Mouse (Mus musculus) forebrain, embryonic 13.5 days (tissue): ENCODE measurements at regions not wholly inside any gene's neighbourhood (a gene's known extent, or its start where the extent isn't known, plus 50 kb on each side); places are given as distances from the start of the nearest gene placed in this dataset.

Experiments used
- ATAC-seq: fragments of 200-750 bp; cut with Nextera tagmentation; 2 replicates; pipeline ENCODE4 v1.8.0; 2017
- H3K27ac ChIP-seq: fragments of 300-500 bp; sonication (generic); 2 replicates; pipeline ENCODE4 v1.5.1; 2015; ENCODE audit warnings: inconsistent platforms, mild to moderate bottlenecking, moderate library complexity
- H3K27me3 ChIP-seq: fragments of 300-500 bp; sonication (generic); 2 replicates; pipeline ENCODE4 v1.6.1; 2015; ENCODE audit warnings: mild to moderate bottlenecking, inconsistent platforms
- H3K36me3 ChIP-seq: fragments of 300-500 bp; sonication (generic); 2 replicates; pipeline ENCODE4 v1.6.1; 2015; ENCODE audit warnings: mild to moderate bottlenecking, inconsistent platforms; ENCODE audit not compliant: poor library complexity, severe bottlenecking
- H3K4me1 ChIP-seq: fragments of 300-500 bp; sonication (generic); 2 replicates; pipeline ENCODE4 v1.6.1; 2015; ENCODE audit warnings: inconsistent platforms
- H3K4me2 ChIP-seq: fragments of 300-500 bp; sonication (generic); 2 replicates; pipeline ENCODE4 v1.6.1; 2015; ENCODE audit warnings: inconsistent platforms, mild to moderate bottlenecking, moderate library complexity
- H3K4me3 ChIP-seq: fragments of 300-500 bp; sonication (generic); 2 replicates; pipeline ENCODE4 v1.5.1; 2015; ENCODE audit warnings: mild to moderate bottlenecking, inconsistent platforms
- H3K9ac ChIP-seq: fragments of 300-500 bp; sonication (generic); 2 replicates; pipeline ENCODE4 v1.6.1; 2015; ENCODE audit warnings: mild to moderate bottlenecking, inconsistent platforms
- H3K9me3 ChIP-seq: fragments of 300-500 bp; sonication (generic); replicated peaks from 2 replicates; pipeline ENCODE4 v1.6.1; 2016; ENCODE audit warnings: inconsistent platforms
- WGBS: fragments of 180-500 bp; shearing (Covaris S2); methylation state at CpG from one replicate; pipeline ENCODE4 v1.1.7; 2015; 5-methylcytosine and 5-hydroxymethylcytosine counted together

DNA sequence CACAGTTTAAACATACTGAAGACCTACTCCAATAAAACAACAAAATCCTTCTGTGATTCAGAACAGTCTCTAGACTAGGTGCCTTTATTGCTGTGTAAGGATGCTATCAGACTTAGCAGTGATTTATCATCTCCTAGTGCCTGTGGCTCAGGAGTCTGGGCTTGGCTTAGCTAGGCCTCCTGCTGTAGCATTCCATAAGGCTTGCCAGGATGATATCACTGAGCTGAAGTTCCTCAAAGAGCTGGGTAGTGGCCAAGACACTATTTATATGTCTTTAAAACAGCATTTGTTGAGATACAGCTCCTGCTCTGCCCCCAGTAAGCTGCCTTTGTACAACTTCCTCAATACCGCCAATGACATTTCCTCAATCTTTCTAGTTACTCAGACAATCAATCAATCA lies 193.4 kb upstream of the Pld5 start:
- 93% methylated on average over 1 of the region's 1 CpGs for WGBS
- H3K36me3 ChIP-seq = no peaks in the 10 kb centered on the region

DNA sequence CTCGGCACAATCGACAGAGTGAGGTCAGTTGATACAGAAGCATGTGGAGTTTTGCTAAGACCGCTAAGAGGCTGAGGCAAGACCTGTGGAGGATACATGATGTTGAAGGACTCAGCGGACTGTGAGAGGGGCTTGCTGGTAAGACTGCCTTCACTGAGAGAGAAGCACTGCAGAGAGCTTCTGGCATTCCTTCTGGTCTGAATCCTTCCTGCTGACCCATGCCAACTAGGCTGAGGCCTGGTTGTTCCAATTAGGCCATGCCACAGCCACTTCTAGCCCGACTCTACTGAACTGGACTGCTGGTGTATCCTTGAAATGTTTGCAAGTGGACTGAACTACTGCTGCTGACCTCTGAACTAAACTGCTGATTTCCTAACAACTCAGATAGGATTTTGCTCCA lies 187.0 kb upstream of the Pld5 start:
- 80% methylated on average over 5 of the region's 5 CpGs for WGBS
- Histone ChIP-seq H3K27me3 (no peaks in the 10 kb centered on the region), H3K27ac (no peak overlapping the region), H3K4me1 (no peaks in the 10 kb centered on the region), H3K4me3 (no peak overlapping the region), H3K9ac (no peak overlapping the region), H3K36me3 (no peaks in the 10 kb centered on the region), H3K4me2 (no peak overlapping the region), H3K9me3 (no peaks in the 10 kb centered on the region)
- no peak for ATAC-seq

More for the DNA sequence above, 193.4 kb upstream of the Pld5 start:
- Histone ChIP-seq H3K4me1 (no peaks in the 10 kb centered on the region), H3K27ac (no peak overlapping the region), H3K4me3 (no peak overlapping the region), H3K4me2 (no peak overlapping the region), H3K9ac (no peak overlapping the region), H3K9me3 (no peaks in the 10 kb centered on the region), H3K27me3 (no peaks in the 10 kb centered on the region)
- ATAC-seq = no peak

DNA sequence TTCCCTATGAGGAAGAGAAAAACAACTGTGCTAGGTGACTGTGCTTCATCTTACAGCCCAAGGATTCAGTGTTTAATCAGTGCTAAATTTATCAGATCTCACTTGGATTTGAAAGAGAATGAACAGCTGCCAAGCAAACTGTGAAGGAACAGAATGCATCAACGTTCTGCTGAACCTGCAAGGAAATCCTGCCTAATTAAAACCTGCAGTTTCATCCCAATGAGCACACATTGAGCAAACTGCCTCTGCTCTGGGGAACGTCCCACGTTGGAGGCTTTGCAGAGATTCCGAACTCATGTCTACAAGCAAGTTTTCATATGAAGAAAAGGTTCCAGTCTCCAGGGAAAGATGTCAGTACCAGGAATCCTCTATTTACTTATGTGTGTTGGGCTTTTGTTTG lies 171.6 kb upstream of the Pld5 start:
- Histone ChIP-seq H3K9me3 (no peaks in the 10 kb centered on the region), H3K9ac (no peak overlapping the region), H3K36me3 (no peaks in the 10 kb centered on the region), H3K4me2 (no peak overlapping the region), H3K27me3 (no peaks in the 10 kb centered on the region), H3K4me1 (no peaks in the 10 kb centered on the region), H3K27ac (no peak overlapping the region), H3K4me3 (no peak overlapping the region)
- WGBS = 71% methylated on average over 4 of the region's 4 CpGs
- ATAC-seq = no peak

DNA sequence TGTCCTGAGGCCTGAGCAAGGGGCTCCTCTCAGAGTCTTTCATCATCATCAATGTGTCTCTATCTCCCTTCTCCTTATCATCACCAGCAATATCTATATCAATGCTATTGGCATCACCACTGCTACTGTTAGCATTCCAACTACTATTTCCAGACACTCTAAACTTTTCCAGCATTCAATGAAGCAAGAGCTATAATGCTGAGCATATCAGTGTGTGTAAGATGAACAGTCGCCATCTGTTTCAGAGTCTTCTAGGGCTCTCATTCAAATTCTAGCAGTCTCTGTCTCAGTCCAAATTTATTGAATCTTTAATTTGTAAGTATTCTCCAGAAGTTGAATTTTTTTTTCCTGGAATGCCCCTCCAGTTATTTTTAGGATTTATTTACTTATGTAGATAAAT lies 168.6 kb upstream of the Pld5 start:
- no peaks in the 10 kb centered on the region for H3K9me3 ChIP-seq
- H3K4me2 ChIP-seq = no peak overlapping the region
- H3K27ac ChIP-seq = no peak overlapping the region
- no peaks in the 10 kb centered on the region for H3K27me3 ChIP-seq
- H3K4me1 ChIP-seq = no peaks in the 10 kb centered on the region
- no peak overlapping the region for H3K4me3 ChIP-seq
- no peak overlapping the region for H3K9ac ChIP-seq
- H3K36me3 ChIP-seq = no peaks in the 10 kb centered on the region
- WGBS = 92% methylated on average over 1 of the region's 1 CpGs
- ATAC-seq = peak; percentile 43; the same call in 1 of the 2 replicates

DNA sequence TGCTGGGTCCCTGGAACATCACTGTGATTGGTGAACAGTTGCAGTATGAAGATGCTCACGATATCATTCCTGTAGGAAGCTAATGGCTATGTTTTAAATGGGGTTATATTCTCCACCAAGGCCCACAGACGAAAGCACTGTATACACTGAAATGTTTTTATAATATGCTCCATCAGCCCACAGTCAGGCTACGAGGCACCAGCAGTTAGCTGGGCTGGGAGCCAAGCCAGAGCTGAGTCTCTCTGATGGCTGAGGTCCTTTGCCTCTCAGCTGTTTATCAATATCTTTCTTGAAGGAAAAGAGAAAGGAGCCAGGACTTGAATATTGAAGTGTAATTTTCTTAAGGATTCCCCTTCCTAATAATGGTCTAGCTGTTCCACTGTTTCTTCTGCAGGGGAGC lies 165.1 kb upstream of the Pld5 start:
- Histone ChIP-seq H3K27me3 (no peaks in the 10 kb centered on the region), H3K4me2 (no peak overlapping the region), H3K9ac (no peak overlapping the region), H3K36me3 (no peaks in the 10 kb centered on the region), H3K4me1 (no peaks in the 10 kb centered on the region), H3K27ac (no peak overlapping the region), H3K9me3 (no peaks in the 10 kb centered on the region), H3K4me3 (no peak overlapping the region)
- ATAC-seq = no peak
- WGBS = 73% methylated on average over 3 of the region's 3 CpGs

DNA sequence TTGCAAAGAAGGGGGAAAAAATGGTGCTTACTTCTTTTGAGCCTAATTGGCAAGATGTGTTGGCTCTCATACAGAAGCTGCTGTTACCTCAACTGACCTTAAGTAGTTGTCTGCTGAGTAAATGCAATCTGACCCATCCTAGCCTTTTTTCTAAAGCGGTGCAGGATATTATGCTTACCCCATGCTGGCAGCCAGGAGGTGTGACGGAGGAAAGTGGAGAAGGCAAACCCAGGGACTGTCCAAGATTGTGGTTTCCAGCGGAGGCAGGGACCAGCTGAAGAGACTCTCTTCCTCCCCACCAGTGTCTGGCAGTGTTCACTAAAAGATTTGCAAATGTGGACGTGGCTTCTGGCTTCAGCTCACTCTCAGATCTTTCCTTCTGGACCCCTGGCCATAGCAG lies 152.7 kb upstream of the Pld5 start:
- no peak for ATAC-seq
- H3K4me1 ChIP-seq = no peaks in the 10 kb centered on the region
- WGBS = 50% methylated on average over 4 of the region's 4 CpGs
- no peak overlapping the region for H3K4me3 ChIP-seq
- H3K36me3 ChIP-seq = no peaks in the 10 kb centered on the region
- H3K9ac ChIP-seq = no peak overlapping the region
- H3K4me2 ChIP-seq = no peak overlapping the region
- no peaks in the 10 kb centered on the region for H3K9me3 ChIP-seq
- H3K27me3 ChIP-seq = no peaks in the 10 kb centered on the region
- no peak overlapping the region for H3K27ac ChIP-seq

DNA sequence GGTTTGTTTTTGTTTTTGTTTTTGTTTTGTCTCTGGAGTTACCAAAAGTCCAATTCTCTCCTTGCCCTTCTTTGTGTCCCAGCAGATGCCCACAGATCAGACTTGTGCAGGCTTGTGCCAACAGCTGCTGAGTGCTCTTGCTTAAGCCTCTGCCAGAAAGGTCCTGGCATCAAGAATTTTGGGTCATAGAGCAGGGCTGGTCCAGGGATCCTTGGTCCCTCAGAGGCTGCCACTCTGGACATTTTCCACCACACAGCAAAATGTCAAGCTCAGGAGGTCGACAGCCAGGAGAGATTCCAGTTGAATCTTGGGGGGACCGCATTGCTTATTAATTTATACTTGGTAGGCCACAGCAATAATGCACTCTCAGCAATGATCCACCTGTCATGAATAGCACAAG lies 151.9 kb upstream of the Pld5 start:
- Histone ChIP-seq H3K4me1 (no peaks in the 10 kb centered on the region), H3K9me3 (no peaks in the 10 kb centered on the region), H3K9ac (no peak overlapping the region), H3K27me3 (no peaks in the 10 kb centered on the region), H3K4me2 (no peak overlapping the region), H3K27ac (no peak overlapping the region), H3K36me3 (no peaks in the 10 kb centered on the region), H3K4me3 (no peak overlapping the region)
- ATAC-seq = no peak
- 72% methylated on average over 2 of the region's 2 CpGs for WGBS

DNA sequence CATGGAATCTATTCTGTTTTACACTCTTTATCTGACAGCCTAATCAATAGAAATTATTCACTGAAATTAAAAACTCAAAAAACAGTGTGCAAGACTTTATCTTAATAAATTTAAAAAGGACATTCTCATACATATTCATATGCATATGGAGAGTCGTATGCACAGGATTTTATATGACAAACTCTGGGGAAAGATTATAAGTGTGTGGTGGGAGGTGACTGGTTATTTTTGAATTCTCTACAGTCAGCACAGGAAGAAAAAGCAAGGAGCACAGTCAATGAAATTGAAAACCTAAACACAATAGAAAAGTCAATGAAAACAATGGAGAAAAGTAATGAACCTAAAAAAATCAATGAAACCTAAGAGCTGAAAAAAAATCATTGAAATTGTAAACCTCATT lies 142.1 kb upstream of the Pld5 start:
- Histone ChIP-seq H3K4me3 (no peak overlapping the region), H3K9me3 (no peaks in the 10 kb centered on the region), H3K9ac (no peak overlapping the region), H3K4me2 (no peak overlapping the region), H3K27me3 (no peaks in the 10 kb centered on the region), H3K36me3 (no peaks in the 10 kb centered on the region), H3K4me1 (no peaks in the 10 kb centered on the region), H3K27ac (no peak overlapping the region)
- no peak for ATAC-seq
- WGBS = 84% methylated on average over 1 of the region's 1 CpGs

DNA sequence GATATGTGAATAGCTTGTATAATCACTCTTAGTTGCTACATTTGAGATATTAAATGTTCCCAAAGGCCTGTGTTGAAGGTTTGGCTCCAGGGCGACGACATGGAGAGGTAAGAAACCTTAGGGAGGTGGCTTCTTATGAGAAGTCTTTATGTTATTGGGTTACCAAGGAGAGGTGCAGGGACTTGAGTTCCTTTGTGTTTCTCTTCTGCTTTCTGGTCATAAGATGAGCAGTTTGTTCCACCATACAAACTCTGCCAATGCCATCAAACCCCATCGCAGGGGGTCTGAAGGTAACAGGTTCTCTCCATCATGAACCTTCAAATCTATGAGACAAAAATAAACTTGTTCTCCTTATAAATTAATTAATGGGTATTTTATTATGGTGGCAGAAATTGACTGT lies 129.0 kb upstream of the Pld5 start:
- Histone ChIP-seq H3K9me3 (no peaks in the 10 kb centered on the region), H3K27ac (no peak overlapping the region), H3K4me3 (no peak overlapping the region), H3K27me3 (no peaks in the 10 kb centered on the region), H3K36me3 (no peaks in the 10 kb centered on the region), H3K4me1 (no peaks in the 10 kb centered on the region), H3K9ac (no peak overlapping the region), H3K4me2 (no peak overlapping the region)
- no peak for ATAC-seq
- WGBS = 96% methylated on average over 3 of the region's 3 CpGs

DNA sequence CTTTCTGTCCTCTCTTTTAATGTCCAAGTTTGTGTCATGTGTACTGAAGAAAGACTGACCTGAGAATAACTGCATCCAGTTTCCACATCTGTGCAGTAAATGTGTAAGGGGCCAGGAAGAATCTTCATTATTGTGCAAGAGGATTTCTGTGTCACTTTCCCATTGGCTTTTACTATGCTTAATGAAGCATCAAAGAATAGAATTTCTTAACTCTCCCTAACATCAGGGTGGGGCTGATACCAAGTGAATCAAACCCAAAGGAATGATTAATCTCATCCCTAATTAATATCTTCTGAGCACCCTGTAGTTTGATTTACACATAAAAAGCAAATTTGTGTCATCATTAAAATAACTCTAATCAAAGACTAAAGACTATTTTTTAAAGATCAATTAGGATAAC lies 104.5 kb upstream of the Pld5 start:
- no peak overlapping the region for H3K9ac ChIP-seq
- H3K4me1 ChIP-seq = no peaks in the 10 kb centered on the region
- no peak overlapping the region for H3K4me3 ChIP-seq
- H3K9me3 ChIP-seq = no peaks in the 10 kb centered on the region
- H3K27ac ChIP-seq = no peak overlapping the region
- no peaks in the 10 kb centered on the region for H3K36me3 ChIP-seq
- no peak overlapping the region for H3K4me2 ChIP-seq
- no peak for ATAC-seq
- H3K27me3 ChIP-seq = no peaks in the 10 kb centered on the region

DNA sequence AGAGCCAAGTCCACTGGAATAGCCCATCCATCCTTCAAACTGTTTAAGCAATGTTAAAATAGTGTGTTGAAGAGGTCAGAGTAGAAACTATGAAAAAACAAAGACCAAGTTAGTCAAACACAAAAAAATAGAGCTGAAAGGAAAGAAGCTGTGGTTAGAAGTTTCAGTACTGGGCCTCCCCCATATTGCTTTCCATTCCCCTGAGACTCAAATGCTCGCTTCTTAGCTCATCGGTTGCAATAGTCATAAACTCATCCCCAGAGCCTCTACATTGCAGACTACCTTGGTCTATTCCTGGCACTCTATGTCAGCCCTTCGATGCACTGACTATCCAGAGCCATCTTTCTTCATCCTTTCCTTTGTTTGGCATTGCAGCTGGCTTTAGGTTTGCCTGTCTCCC lies 91.8 kb upstream of the Pld5 start:
- ATAC-seq = no peak
- no peaks in the 10 kb centered on the region for H3K36me3 ChIP-seq
- no peaks in the 10 kb centered on the region for H3K4me1 ChIP-seq
- 90% methylated on average over 3 of the region's 3 CpGs for WGBS
- H3K9me3 ChIP-seq = no peaks in the 10 kb centered on the region
- H3K9ac ChIP-seq = no peak overlapping the region
- H3K4me2 ChIP-seq = no peak overlapping the region
- H3K27ac ChIP-seq = no peak overlapping the region
- no peaks in the 10 kb centered on the region for H3K27me3 ChIP-seq
- no peak overlapping the region for H3K4me3 ChIP-seq

DNA sequence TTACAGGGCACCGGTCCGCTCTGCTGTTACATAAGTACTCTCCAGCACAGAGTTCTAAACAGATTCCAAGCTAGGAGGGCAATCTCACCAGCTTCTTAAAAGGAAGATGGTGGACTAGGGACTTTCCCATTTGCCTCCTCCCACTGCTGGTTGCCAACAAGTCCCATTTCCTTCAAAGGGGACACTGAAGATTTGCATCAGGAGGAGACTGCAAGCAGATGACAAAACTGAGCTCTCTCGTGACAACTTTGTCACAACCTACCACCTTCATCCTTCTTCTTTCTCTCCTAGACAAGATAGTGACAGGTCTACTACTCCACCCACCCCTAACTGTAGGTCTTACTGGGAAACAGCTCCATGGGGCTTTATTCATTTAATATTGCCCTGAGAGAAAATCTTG lies 85.8 kb upstream of the Pld5 start:
- Histone ChIP-seq H3K27me3 (no peaks in the 10 kb centered on the region), H3K27ac (no peak overlapping the region), H3K4me3 (no peak overlapping the region), H3K9ac (no peak overlapping the region), H3K36me3 (no peaks in the 10 kb centered on the region), H3K4me1 (no peaks in the 10 kb centered on the region), H3K9me3 (no peaks in the 10 kb centered on the region), H3K4me2 (no peak overlapping the region)
- 98% methylated on average over 3 of the region's 3 CpGs for WGBS
- no peak for ATAC-seq

DNA sequence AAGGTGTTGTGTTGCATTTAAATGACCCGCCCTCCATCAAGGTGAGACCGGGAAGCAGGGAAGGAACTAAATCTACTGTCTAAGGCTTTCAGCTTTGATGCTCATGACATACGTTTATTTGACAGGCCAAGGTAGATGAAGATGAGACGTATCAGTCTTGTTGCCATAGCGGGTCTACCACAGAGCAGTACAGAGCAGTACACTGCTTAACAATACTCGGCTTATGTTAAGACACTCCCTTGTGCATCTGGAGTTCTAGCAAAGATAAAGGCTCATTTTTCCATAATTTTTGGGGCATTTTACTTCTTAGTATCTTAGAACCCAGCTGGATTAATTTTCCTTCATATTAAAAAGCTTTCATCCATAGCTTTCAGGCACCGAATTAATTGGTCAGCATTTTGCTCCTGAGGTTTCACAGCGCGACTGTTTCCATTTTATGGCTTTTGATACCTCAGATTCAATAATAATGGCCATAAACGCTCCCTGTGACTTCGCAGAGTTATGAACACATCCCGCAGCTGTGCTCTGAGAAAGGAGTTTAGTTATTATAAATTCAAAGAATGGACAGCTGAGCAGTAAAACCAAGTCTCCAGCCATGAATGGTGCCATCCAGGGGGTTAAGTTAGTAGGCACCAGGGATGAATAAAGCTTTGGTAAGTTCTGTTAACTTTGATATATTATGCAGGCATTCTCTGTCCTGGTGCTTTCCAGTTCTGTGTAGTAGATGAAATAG lies 85.0 kb upstream of the Pld5 start:
- 90% methylated on average over 12 of the region's 12 CpGs for WGBS
- no peak for ATAC-seq

More for the DNA sequence above, 85.0 kb upstream of the Pld5 start:
- no peak overlapping the region for H3K4me3 ChIP-seq
- no peaks in the 10 kb centered on the region for H3K9me3 ChIP-seq
- no peak overlapping the region for H3K27ac ChIP-seq
- no peak overlapping the region for H3K4me2 ChIP-seq
- peaks cover 6% of the 10 kb centered on the region for H3K4me1 ChIP-seq
- no peak overlapping the region for H3K9ac ChIP-seq
- no peaks in the 10 kb centered on the region for H3K36me3 ChIP-seq
- H3K27me3 ChIP-seq = no peaks in the 10 kb centered on the region
